Mouse (Mus musculus): ENCODE measurements around the gene Fam189b. TPM values are rescaled to one million over a fixed set of nuclear protein-coding genes. Genes with fewer than 3 reads are reported as not detected.

The Fam189b gene
- total and polyA plus RNA-seq, 2 experiments: 0.09 to 4.1 TPM

DNA sequence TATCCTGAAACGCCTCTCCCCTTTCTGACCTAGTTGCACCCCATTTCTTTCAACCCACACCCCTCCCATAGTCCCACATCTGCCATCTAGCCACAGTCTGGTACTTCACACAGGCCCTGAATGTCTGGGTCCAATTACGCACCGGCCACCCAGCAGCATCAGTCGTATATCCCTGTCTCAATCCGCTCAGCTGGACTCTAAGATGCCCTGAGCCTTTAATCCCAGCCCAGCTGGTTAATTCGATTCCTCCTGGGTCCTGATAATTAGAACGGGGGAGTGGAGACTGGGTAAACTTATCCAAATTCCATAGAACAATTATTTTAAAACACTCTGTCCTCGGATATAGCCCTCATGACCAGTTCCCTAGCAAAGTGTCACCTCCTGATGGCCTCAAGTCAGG is 37.4 kb upstream of the Fam189b start:
- Histone ChIP-seq H3K9ac (ENCODE audit: low read depth, low read length) (no peak overlapping the region), H3K27ac (replicated peaks; ENCODE audit: insufficient read depth, low read depth, low read length) (no peak overlapping the region), H3K36me3 (ENCODE audit: control insufficient read depth, insufficient read depth, low read length) (peaks cover 29% of the 10 kb centered on the region), H3K4me3 (ENCODE audit: insufficient read depth, low read depth, low read length) (no peak overlapping the region), H3K27me3 (ENCODE audit: control insufficient read depth, insufficient read depth, low read length) (no peaks in the 10 kb centered on the region), H3K4me1 (ENCODE audit: control insufficient read depth, insufficient read depth, low read length) (peaks cover 8% of the 10 kb centered on the region), H3K79me2 (ENCODE audit: control insufficient read depth, insufficient read depth, low read length) (no peaks in the 10 kb centered on the region)
- no peak for TF ChIP-seq CTCF (IDR thresholded peaks at IDR 0.05; ENCODE audit: low read depth, low read length)
- no peak for TF ChIP-seq POLR2A (IDR thresholded peaks at IDR 0.05; ENCODE audit: extremely low read depth, insufficient read depth, low read length)
- DNase-seq (ENCODE audit: extremely low read depth, low read depth, low spot score): no peak
- WGBS: 82% methylated on average over 8 of the region's 8 CpGs

DNA sequence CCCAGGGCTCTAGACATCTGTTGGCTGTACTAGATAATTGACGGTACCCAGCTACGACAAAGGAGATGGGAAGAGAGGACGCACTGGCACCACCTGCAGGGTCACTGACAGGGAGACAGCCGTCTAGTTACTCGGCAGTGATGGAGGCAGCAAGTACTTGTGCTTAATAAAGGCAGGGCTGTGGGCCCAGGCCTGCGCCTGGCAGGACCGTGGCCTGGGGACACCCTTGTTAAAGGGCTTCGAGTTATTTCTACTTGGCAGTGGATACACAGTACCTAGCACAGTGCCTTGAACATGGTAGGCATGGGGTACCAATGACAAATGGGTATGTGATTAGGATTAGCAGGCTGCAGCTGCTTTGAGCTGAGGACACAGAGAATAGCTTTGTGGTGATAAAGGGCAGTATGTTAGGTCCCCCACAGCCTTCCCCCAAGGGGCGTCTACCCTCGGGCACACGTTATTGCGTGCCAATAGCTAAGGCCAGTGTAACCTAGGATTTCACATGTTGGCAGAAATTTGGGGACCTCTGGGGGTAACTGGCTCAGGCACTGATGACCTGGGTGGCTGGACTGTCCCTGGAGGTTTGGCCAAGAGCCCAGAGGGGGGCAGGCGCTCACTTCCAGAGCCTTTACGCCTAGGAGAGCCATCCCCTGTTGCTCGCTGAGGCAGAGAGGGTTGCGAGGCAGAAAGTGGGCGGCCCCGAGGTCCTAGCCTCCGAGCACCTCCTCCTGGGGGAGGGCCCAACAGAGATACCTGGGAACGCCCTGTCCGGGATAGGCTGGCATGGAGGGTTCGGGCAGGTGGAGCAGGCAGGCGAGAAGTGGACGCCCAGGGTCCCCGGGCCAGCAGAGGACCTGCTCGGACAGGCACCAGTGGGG is 35.6 kb upstream of the Fam189b start:
- Histone ChIP-seq H3K27me3 (ENCODE audit: control insufficient read depth, insufficient read depth, low read length) (no peaks in the 10 kb centered on the region), H3K4me1 (ENCODE audit: control insufficient read depth, insufficient read depth, low read length) (0 out of 2 replicates have a peak, but pooled peaks cover 1% of the 10 kb centered on the region), H3K27ac (replicated peaks; ENCODE audit: insufficient read depth, low read depth, low read length) (peak overlapping the region; percentile 9; the same call in 1 of the 2 replicates), H3K9ac (ENCODE audit: low read depth, low read length) (no peak overlapping the region; the same call in 1 of the 2 replicates), H3K36me3 (ENCODE audit: control insufficient read depth, insufficient read depth, low read length) (peaks cover 26% of the 10 kb centered on the region), H3K79me2 (ENCODE audit: control insufficient read depth, insufficient read depth, low read length) (no peaks in the 10 kb centered on the region), H3K4me3 (ENCODE audit: insufficient read depth, low read depth, low read length) (no peak overlapping the region)
- TF ChIP-seq CTCF (IDR thresholded peaks at IDR 0.05; ENCODE audit: low read depth, low read length) (peak; percentile 41), POLR2A (IDR thresholded peaks at IDR 0.05; ENCODE audit: extremely low read depth, insufficient read depth, low read length) (no peak)
- peak; percentile 72 for DNase-seq (ENCODE audit: extremely low read depth, low read depth, low spot score)
- WGBS: 11% methylated on average over 26 of the region's 26 CpGs

DNA sequence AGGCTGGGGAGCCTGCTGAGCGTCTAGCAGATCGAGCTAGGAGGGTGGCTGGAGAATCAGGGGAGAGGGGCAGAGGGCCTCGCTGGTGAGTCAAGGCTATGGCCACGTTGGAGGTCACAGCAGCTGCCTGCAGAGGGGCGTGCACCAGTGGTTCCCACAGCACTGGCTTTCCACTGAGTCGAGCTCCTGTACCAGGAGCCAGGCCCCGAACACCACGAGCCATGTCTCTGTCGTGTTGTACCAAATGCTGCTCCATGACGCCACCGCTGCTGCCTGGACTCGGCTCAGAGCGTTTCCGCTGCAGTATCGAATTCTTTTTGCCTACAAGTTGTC is 35.0 kb upstream of the Fam189b start:
- Histone ChIP-seq H3K27me3 (ENCODE audit: control insufficient read depth, insufficient read depth, low read length) (no peaks in the 10 kb centered on the region), H3K36me3 (ENCODE audit: control insufficient read depth, insufficient read depth, low read length) (peaks cover 24% of the 10 kb centered on the region), H3K27ac (replicated peaks; ENCODE audit: insufficient read depth, low read depth, low read length) (peak overlapping the region; percentile 9; the same call in 1 of the 2 replicates), H3K4me1 (ENCODE audit: control insufficient read depth, insufficient read depth, low read length) (no peaks in the 10 kb centered on the region), H3K79me2 (ENCODE audit: control insufficient read depth, insufficient read depth, low read length) (no peaks in the 10 kb centered on the region), H3K9ac (ENCODE audit: low read depth, low read length) (peak overlapping the region; percentile 13; the same call in 1 of the 2 replicates), H3K4me3 (ENCODE audit: insufficient read depth, low read depth, low read length) (no peak overlapping the region)
- WGBS: 1% methylated on average over 15 of the region's 15 CpGs
- DNase-seq (ENCODE audit: extremely low read depth, low read depth, low spot score): no peak
- TF ChIP-seq CTCF (IDR thresholded peaks at IDR 0.05; ENCODE audit: low read depth, low read length) (no peak), POLR2A (IDR thresholded peaks at IDR 0.05; ENCODE audit: extremely low read depth, insufficient read depth, low read length) (peak; percentile 26; the same call in 1 of the 2 replicates)

DNA sequence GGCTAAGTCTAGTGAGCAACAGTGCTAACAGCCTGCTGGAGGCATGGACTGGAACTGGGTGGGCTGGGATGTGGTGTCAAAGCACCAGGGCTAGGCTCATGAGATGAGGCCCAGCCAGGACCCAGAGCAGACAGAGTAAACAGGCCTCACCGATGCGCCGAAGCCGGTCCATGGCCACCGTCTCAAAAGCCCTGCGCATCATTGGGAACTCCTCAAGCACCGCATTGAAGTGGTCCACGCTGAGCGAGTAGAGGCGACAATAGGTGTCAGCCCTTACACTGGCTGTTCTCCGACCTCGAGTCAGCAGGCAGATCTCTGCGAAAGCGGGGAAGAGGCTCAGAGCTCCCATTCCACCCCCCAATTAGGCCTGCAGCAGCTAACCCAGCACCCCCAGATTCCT is 34.4 kb upstream of the Fam189b start:
- TF ChIP-seq CTCF (IDR thresholded peaks at IDR 0.05; ENCODE audit: low read depth, low read length) (no peak), POLR2A (IDR thresholded peaks at IDR 0.05; ENCODE audit: extremely low read depth, insufficient read depth, low read length) (0 out of 2 replicates have a peak, but pooled peaks have one; percentile 35)
- WGBS: 66% methylated on average over 14 of the region's 14 CpGs
- Histone ChIP-seq H3K27ac (replicated peaks; ENCODE audit: insufficient read depth, low read depth, low read length) (no peak overlapping the region), H3K9ac (ENCODE audit: low read depth, low read length) (no peak overlapping the region), H3K36me3 (ENCODE audit: control insufficient read depth, insufficient read depth, low read length) (peaks cover 19% of the 10 kb centered on the region), H3K79me2 (ENCODE audit: control insufficient read depth, insufficient read depth, low read length) (no peaks in the 10 kb centered on the region), H3K4me1 (ENCODE audit: control insufficient read depth, insufficient read depth, low read length) (no peaks in the 10 kb centered on the region), H3K27me3 (ENCODE audit: control insufficient read depth, insufficient read depth, low read length) (no peaks in the 10 kb centered on the region), H3K4me3 (ENCODE audit: insufficient read depth, low read depth, low read length) (no peak overlapping the region)
- peak; percentile 48 for DNase-seq (ENCODE audit: extremely low read depth, low read depth, low spot score)

DNA sequence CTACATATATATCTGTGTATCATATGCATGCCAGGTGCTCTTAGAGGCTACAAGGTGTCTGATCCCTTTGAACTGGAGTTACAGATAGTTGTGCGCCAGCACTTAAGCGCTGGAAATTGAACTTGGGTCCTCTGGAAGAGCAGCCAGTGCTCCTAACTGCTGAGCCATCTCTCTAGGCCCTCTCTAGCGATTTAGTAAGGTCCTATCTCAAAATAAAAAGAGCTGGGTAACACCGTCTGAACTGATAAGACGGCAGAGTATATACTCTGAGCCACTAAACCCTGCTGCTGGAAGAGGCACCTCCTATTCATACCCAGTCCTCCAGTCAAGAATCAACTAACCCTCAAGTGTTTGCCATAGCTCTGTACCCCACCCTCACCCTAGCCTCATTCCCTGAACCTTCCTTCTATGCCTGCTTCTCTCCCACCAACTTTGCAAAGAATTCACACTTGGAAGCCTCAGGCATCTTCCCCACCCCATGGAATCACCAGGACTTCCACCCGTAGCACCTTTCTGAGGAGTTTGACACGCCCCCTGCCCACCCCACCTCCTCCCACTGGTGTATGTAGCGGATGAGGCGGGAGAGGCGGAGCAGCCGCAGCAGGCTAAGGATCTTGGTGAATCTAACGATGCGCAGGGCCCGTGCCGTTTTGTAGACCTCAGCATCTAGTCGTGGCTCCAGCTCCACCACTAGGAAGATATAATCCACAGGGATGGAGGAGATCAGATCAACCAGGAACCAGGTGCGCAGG is 30.7 kb upstream of the Fam189b start:
- no peak overlapping the region for H3K4me3 ChIP-seq (ENCODE audit: insufficient read depth, low read depth, low read length)
- H3K79me2 ChIP-seq (ENCODE audit: control insufficient read depth, insufficient read depth, low read length): no peaks in the 10 kb centered on the region
- H3K27ac ChIP-seq (replicated peaks; ENCODE audit: insufficient read depth, low read depth, low read length): no peak overlapping the region
- no peak overlapping the region for H3K9ac ChIP-seq (ENCODE audit: low read depth, low read length)
- H3K36me3 ChIP-seq (ENCODE audit: control insufficient read depth, insufficient read depth, low read length): no peaks in the 10 kb centered on the region
- no peaks in the 10 kb centered on the region for H3K27me3 ChIP-seq (ENCODE audit: control insufficient read depth, insufficient read depth, low read length)
- DNase-seq (ENCODE audit: extremely low read depth, low read depth, low spot score): no peak
- TF ChIP-seq CTCF (IDR thresholded peaks at IDR 0.05; ENCODE audit: low read depth, low read length) (no peak), POLR2A (IDR thresholded peaks at IDR 0.05; ENCODE audit: extremely low read depth, insufficient read depth, low read length) (no peak)
- whole genome bisulfite sequencing: 62% methylated on average over 17 of the region's 17 CpGs
- H3K4me1 ChIP-seq (ENCODE audit: control insufficient read depth, insufficient read depth, low read length): no peaks in the 10 kb centered on the region

All from liver, adult 2 months (tissue).